Mouse (Mus musculus): Measurements from ENCODE around the gene Idh3b. TPM values are rescaled to one million over a fixed set of nuclear protein-coding genes. Genes with fewer than 3 reads are reported as not detected.

Idh3b gene
- polyA plus RNA-seq (2014; fragmentation: Nextera tagmentation; extraction: Ambion mirVana) = 138 and 158 TPM in 2 replicates

- no peaks in the 10 kb centered on the region for H3K9me3 ChIP-seq (ENCODE audit: control insufficient read depth, low read length)
- H3K27me3 ChIP-seq (ENCODE audit: control insufficient read depth, insufficient read depth, low read length) = no peaks in the 10 kb centered on the region
- DNase-seq (ENCODE audit: low spot score) (peak; percentile 94), ATAC-seq (replicated peaks; ENCODE audit: low FRiP score) (peak; percentile 89)
- H3K4me3 ChIP-seq (ENCODE audit: low read depth, low read length) = peak within 1 kb of the TSS; percentile 81
- peak within 1 kb of the TSS; percentile 98 for H3K4me2 ChIP-seq (ENCODE audit: low read depth, low read length, severe bottlenecking)
- peaks cover 3% of the 10 kb centered on the region for H3K36me3 ChIP-seq (ENCODE audit: control insufficient read depth, insufficient read depth, low read length)
- H3K4me1 ChIP-seq (replicated peaks; ENCODE audit: control insufficient read depth, insufficient read depth, low read length) = 0 out of 2 replicates have a peak, but pooled peaks cover 3% of the 10 kb centered on the region
- WGBS = under 1% methylated on average over 51 of the region's 51 CpGs
- H3K27ac ChIP-seq (ENCODE audit: low read depth, low read length) = no peak within 1 kb of the TSS
- H3K9ac ChIP-seq (ENCODE audit: low read length) = peak within 1 kb of the TSS; percentile 83
Observed at GRCm38 (mm10) chr2:130283854-130284654, at the start of gene Idh3b. Gene Idh3b, minus strand, starts transcription at chr2:130284547.

DNA sequence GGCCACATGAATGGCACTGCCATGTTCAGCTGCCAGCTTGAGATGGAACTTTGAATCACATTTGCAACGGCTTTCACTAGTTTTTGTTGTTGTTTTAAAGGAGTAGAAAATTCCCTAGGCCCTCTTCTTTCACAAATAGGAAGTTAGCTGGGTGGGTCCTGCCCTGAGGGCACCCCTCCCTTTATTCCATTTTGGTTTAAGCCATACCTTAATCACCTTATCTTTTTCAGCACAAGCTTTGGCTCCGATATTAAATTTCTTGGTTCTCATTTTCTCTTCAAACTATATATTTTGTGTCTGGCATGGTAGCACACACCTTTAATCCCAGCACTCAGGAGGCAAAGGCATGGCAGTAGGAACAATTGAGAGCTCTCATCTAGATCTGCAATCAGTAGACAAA, 45.2 kb upstream of the Idh3b start:
- no peaks in the 10 kb centered on the region for H3K27me3 ChIP-seq (ENCODE audit: control insufficient read depth, insufficient read depth, low read length)
- no peaks in the 10 kb centered on the region for H3K9me3 ChIP-seq (ENCODE audit: control insufficient read depth, low read length)
- H3K4me1 ChIP-seq (replicated peaks; ENCODE audit: control insufficient read depth, insufficient read depth, low read length) = no peaks in the 10 kb centered on the region
- WGBS = 90% methylated on average over 2 of the region's 2 CpGs
- no peak overlapping the region for H3K4me3 ChIP-seq (ENCODE audit: low read depth, low read length)
- H3K27ac ChIP-seq (ENCODE audit: low read depth, low read length) = no peak overlapping the region
- DNase-seq (ENCODE audit: low spot score) = no peak
- no peak for ATAC-seq (replicated peaks; ENCODE audit: low FRiP score)
- H3K9ac ChIP-seq (ENCODE audit: low read length) = no peak overlapping the region
- H3K36me3 ChIP-seq (ENCODE audit: control insufficient read depth, insufficient read depth, low read length) = no peaks in the 10 kb centered on the region
- H3K4me2 ChIP-seq (ENCODE audit: low read depth, low read length, severe bottlenecking) = no peak overlapping the region

GRCm38 (mm10) chr2:130327057-130327456, 42.7 kb upstream of the Idh3b start:
- DNase-seq (ENCODE audit: low spot score) = no peak
- no peak overlapping the region for H3K4me3 ChIP-seq (ENCODE audit: low read depth, low read length)
- no peaks in the 10 kb centered on the region for H3K27me3 ChIP-seq (ENCODE audit: control insufficient read depth, insufficient read depth, low read length)
- no peaks in the 10 kb centered on the region for H3K4me1 ChIP-seq (replicated peaks; ENCODE audit: control insufficient read depth, insufficient read depth, low read length)
- no peaks in the 10 kb centered on the region for H3K9me3 ChIP-seq (ENCODE audit: control insufficient read depth, low read length)
- WGBS = 65% methylated on average over 1 of the region's 1 CpGs
- no peaks in the 10 kb centered on the region for H3K36me3 ChIP-seq (ENCODE audit: control insufficient read depth, insufficient read depth, low read length)
- no peak overlapping the region for H3K4me2 ChIP-seq (ENCODE audit: low read depth, low read length, severe bottlenecking)
- no peak overlapping the region for H3K9ac ChIP-seq (ENCODE audit: low read length)
- ATAC-seq (replicated peaks; ENCODE audit: low FRiP score) = no peak
- H3K27ac ChIP-seq (ENCODE audit: low read depth, low read length) = no peak overlapping the region

DNA sequence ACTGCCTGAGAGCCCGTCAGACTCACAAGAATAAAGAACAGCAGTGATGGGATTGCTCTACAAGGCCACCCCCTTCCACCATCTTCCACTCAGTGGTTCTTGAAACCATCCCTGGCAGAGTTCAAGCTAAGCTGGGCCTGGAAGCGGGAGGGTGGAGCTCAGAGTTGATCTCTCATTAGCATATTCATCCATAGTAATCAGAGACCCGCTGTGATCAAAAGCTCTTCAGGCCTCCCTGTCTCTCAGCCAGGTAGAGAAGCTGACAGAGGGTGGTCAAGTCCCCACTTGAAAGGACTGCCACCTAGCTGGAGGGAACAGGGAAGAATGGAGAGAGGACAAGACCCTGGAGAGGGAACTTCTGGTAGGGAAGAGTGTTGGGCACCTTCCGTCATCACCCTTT, 18.7 kb upstream of the Idh3b start:
- DNase-seq (ENCODE audit: low spot score) = no peak
- H3K4me2 ChIP-seq (ENCODE audit: low read depth, low read length, severe bottlenecking) = no peak overlapping the region
- H3K4me1 ChIP-seq (replicated peaks; ENCODE audit: control insufficient read depth, insufficient read depth, low read length) = no peaks in the 10 kb centered on the region
- no peak overlapping the region for H3K27ac ChIP-seq (ENCODE audit: low read depth, low read length)
- ATAC-seq (replicated peaks; ENCODE audit: low FRiP score) = no peak
- no peak overlapping the region for H3K4me3 ChIP-seq (ENCODE audit: low read depth, low read length)
- H3K9ac ChIP-seq (ENCODE audit: low read length) = no peak overlapping the region
- H3K27me3 ChIP-seq (ENCODE audit: control insufficient read depth, insufficient read depth, low read length) = no peaks in the 10 kb centered on the region
- no peaks in the 10 kb centered on the region for H3K9me3 ChIP-seq (ENCODE audit: control insufficient read depth, low read length)
- 49% methylated on average over 4 of the region's 4 CpGs for WGBS
- no peaks in the 10 kb centered on the region for H3K36me3 ChIP-seq (ENCODE audit: control insufficient read depth, insufficient read depth, low read length)

GRCm38 (mm10) chr2:130297580-130297979, 13.2 kb upstream of the Idh3b start:
- peaks cover 10% of the 10 kb centered on the region for H3K4me1 ChIP-seq (replicated peaks; ENCODE audit: control insufficient read depth, insufficient read depth, low read length)
- H3K27ac ChIP-seq (ENCODE audit: low read depth, low read length) = no peak overlapping the region
- H3K9ac ChIP-seq (ENCODE audit: low read length) = no peak overlapping the region
- H3K4me2 ChIP-seq (ENCODE audit: low read depth, low read length, severe bottlenecking) = no peak overlapping the region
- ATAC-seq (replicated peaks; ENCODE audit: low FRiP score) (no peak), DNase-seq (ENCODE audit: low spot score) (no peak)
- peaks cover 4% of the 10 kb centered on the region for H3K27me3 ChIP-seq (ENCODE audit: control insufficient read depth, insufficient read depth, low read length)
- no peak overlapping the region for H3K4me3 ChIP-seq (ENCODE audit: low read depth, low read length)
- H3K9me3 ChIP-seq (ENCODE audit: control insufficient read depth, low read length) = no peaks in the 10 kb centered on the region
- H3K36me3 ChIP-seq (ENCODE audit: control insufficient read depth, insufficient read depth, low read length) = no peaks in the 10 kb centered on the region
- 82% methylated on average over 9 of the region's 9 CpGs for WGBS

GRCm38 (mm10) chr2:130296134-130296745, 11.9 kb upstream of the Idh3b start:
- 3% methylated on average over 20 of the region's 20 CpGs for WGBS
- H3K9ac ChIP-seq (ENCODE audit: low read length) = peak overlapping the region; percentile 82
- peak overlapping the region; percentile 81 for H3K4me3 ChIP-seq (ENCODE audit: low read depth, low read length)
- peaks cover 4% of the 10 kb centered on the region for H3K27me3 ChIP-seq (ENCODE audit: control insufficient read depth, insufficient read depth, low read length)
- no peaks in the 10 kb centered on the region for H3K36me3 ChIP-seq (ENCODE audit: control insufficient read depth, insufficient read depth, low read length)
- H3K27ac ChIP-seq (ENCODE audit: low read depth, low read length) = no peak overlapping the region
- no peak for DNase-seq (ENCODE audit: low spot score)
- ATAC-seq (replicated peaks; ENCODE audit: low FRiP score) = peak; percentile 7
- peaks cover 10% of the 10 kb centered on the region for H3K4me1 ChIP-seq (replicated peaks; ENCODE audit: control insufficient read depth, insufficient read depth, low read length)
- no peaks in the 10 kb centered on the region for H3K9me3 ChIP-seq (ENCODE audit: control insufficient read depth, low read length)
- H3K4me2 ChIP-seq (ENCODE audit: low read depth, low read length, severe bottlenecking) = peak overlapping the region; percentile 76

DNA sequence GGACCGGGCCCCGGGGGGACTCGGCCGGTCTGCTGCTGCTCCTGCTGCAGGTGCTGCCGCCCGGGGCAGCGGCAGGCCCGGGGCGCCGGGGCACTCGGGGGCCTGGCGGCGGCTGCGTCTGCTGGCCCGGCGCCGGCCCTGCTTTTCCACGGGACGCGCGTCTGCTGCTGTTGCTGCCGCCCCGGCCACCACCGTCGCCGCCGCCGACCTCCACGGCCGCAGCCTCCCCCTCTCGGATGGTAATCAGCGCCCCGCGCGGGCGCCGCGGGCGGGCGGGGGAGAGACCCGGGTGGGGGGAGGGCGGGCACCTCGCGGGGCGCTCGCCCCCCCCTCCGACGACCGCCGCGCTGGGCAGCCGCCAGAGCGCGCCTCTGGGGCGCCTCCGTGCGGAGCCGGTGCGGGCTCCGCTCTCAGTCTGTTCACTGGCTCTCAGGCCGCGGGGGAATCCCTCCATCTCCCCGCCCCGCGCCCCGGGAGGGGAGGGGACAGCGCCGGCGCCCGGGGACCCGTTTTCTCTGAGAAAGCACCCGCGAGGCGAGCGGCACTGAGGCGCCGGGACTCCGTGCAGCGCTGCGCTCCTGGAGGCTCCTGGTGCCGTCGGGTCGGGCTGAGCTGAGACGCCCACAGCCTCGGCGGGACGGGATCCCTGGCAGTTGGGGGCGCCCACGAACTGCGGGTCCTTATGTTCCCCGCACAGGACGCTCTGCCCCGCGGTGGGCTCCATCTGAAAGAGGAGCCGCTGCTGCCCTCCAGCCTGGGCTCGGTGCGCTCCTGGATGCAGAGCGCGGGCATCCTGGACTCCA, 11.2 kb upstream of the Idh3b start:
- Histone ChIP-seq H3K27me3 (ENCODE audit: control insufficient read depth, insufficient read depth, low read length) (peaks cover 4% of the 10 kb centered on the region), H3K4me1 (replicated peaks; ENCODE audit: control insufficient read depth, insufficient read depth, low read length) (peaks cover 10% of the 10 kb centered on the region), H3K27ac (ENCODE audit: low read depth, low read length) (peak overlapping the region; percentile 41), H3K4me2 (ENCODE audit: low read depth, low read length, severe bottlenecking) (peak overlapping the region; percentile 76), H3K36me3 (ENCODE audit: control insufficient read depth, insufficient read depth, low read length) (no peaks in the 10 kb centered on the region), H3K9me3 (ENCODE audit: control insufficient read depth, low read length) (no peaks in the 10 kb centered on the region), H3K9ac (ENCODE audit: low read length) (peak overlapping the region; percentile 82), H3K4me3 (ENCODE audit: low read depth, low read length) (peak overlapping the region; percentile 81)
- under 1% methylated on average over 69 of the region's 99 CpGs for WGBS
- DNase-seq (ENCODE audit: low spot score) (peak; percentile 84), ATAC-seq (replicated peaks; ENCODE audit: low FRiP score) (peak; percentile 75)

- no peaks in the 10 kb centered on the region for H3K36me3 ChIP-seq (ENCODE audit: control insufficient read depth, insufficient read depth, low read length)
- peaks cover 10% of the 10 kb centered on the region for H3K4me1 ChIP-seq (replicated peaks; ENCODE audit: control insufficient read depth, insufficient read depth, low read length)
- H3K4me3 ChIP-seq (ENCODE audit: low read depth, low read length) = peak within 1 kb of the TSS; percentile 81
- DNase-seq (ENCODE audit: low spot score) (peak; percentile 91), ATAC-seq (replicated peaks; ENCODE audit: low FRiP score) (peak; percentile 85)
- peaks cover 4% of the 10 kb centered on the region for H3K27me3 ChIP-seq (ENCODE audit: control insufficient read depth, insufficient read depth, low read length)
- peak within 1 kb of the TSS; percentile 41 for H3K27ac ChIP-seq (ENCODE audit: low read depth, low read length)
- H3K9me3 ChIP-seq (ENCODE audit: control insufficient read depth, low read length) = no peaks in the 10 kb centered on the region
- H3K9ac ChIP-seq (ENCODE audit: low read length) = peak within 1 kb of the TSS; percentile 82
- 0% methylated on average over 29 of the region's 39 CpGs for WGBS
- H3K4me2 ChIP-seq (ENCODE audit: low read depth, low read length, severe bottlenecking) = peak within 1 kb of the TSS; percentile 76
Observed at GRCm38 (mm10) chr2:130294936-130295277, 10.6 kb upstream of the Idh3b start, which contains the start of gene Ebf4. Gene Ebf4, plus strand, starts transcription at chr2:130295169.
